Mouse (Mus musculus) adrenal gland, postnatal 14 days (tissue): ENCODE results near the gene Tcf15. TPM values are rescaled to one million over a fixed set of nuclear protein-coding genes. Genes with fewer than 3 reads are reported as not detected.

Experiments
- DNase-seq: peaks from one replicate; pipeline ENCODE4 v3.0.0; 2021; ENCODE audit warnings: mixed read lengths
- total RNA-seq: library from RNA; stranded (reverse); gene quantifications from 2 replicates; pipeline ENCODE4 v1.2.3, GENCODE M21; 2021

Tcf15 gene
- total RNA-seq, 1 experiment from 2014 or later = 22.0 TPM

DNA sequence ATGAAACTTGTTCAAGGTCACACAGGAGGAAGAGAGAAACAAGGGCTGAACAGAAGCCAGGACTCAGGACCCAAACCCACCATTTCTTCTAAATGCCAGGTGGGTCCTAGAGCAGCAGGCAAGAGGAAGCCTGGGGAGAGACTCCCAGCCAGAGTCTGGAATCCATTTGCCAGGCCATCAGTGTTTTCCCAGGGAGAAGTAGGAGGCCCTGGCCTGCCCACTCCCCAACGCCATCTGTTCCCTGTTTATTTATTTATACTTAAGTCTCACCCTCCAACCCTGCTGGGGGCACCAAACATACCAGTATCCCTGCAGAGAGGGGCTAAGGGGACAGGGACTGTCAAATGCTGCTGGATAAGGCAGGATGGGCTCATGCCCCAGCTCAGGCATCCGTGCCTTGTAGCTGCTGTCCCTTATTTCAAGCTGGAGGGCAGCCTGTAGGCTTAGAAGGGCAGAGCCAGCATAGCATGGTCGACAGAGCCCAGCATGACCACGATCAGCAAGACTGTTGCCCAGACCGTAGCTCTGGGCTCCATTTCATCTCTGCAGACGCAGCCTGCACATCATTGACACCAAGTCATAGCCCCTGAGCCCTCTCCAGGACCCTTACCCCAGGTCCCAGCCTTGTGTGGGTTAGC, 24.0 kb upstream of the Tcf15 start:
- DNase-seq = no peak

DNA sequence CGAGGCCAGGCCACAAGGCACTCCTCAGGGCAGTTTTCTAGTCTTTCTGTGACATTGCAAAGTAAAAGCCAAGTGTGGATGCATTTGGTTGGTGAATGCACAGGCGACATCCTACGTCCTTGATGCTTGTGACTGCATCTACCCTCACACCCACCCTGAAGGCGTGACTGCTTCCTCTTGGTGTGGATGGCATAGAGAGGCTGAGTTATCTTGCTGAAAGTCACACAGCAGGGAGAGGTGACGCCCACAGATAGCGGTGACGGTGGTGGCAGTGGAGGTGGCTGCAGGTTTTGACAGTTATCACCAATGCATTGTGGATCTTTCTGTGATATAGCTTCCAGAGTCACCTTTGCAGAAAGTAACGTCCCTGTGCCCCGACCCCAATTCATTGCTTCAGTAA, 20.5 kb upstream of the Tcf15 start:
- no peak for DNase-seq

DNA sequence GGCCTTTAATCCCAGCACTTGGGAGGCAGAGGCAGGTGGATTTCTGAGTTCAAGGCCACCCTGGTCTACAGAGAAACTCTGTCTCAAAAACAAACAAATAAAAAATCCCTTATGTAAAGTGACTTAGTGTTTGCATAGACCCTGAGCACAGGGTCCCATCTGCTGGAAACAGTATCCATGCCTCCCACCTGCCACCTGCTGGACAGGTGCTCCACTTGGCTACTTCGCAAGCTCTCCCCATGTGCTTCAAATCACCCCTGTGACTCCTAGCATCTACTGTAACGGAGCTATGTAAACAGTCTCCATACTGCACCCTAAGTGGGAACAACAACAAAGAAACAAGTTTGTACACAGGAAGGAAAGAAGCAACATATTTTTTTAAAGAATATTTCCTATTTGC, 14.8 kb upstream of the Tcf15 start:
- DNase-seq = no peak

DNA sequence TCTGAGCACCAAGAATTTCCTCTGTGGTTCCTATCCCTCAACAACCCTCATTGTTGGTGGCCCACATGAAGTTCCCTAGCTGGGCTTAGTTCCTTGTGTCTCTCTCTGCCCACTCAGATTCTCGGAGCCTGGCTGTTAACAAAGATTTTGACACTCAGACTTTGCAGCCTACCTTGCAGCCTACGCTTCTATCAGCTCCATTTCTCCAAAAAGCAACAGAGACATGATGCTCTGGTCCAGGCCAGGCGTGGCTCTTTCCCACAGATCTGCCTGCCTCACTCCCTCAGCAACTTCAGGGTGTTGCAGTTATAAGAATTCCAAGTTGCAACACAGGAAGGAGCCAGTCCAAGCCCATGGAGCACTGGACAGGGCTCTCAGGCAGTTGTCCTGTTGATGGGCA, 13.6 kb upstream of the Tcf15 start:
- no peak for DNase-seq

DNA sequence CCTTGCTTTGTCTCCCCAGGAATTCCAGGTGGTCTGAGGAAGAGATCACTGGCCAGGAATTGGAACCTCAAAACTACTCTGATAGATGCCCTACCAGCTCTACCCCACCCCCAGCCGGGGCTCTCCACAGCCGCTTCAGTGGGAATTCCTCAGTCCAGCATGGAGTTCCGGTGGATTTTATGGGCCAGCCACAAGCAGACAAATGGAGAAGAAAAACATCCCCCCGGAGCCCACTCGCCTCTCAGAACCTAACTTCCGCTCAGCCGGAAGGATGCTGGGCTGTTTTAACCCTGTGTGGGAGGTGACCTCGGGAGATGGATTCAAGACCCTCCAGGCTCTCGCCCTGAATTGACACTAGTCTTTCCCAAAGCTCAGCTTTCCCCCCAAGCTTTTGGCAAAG, 11.3 kb upstream of the Tcf15 start:
- no peak for DNase-seq

DNA sequence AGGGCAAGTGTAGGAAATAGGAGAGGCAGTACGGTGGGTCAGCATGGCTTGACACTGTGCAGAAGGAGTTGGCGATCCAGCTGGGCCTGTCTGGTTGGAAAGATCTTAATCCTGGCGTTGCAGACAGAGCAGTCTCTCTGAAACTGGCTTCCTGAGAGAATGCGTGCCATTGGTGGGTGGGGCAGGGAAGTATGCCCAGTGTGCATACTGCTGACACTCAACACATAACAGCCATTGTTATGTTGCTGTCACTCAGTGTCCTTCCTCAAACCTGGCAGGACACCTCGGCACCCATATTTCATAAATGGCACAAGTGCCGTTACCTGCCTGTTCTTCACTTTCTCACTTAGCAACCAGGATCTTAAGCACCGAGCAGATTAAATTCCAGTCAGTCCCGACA, 10.7 kb upstream of the Tcf15 start:
- no peak for DNase-seq

DNA sequence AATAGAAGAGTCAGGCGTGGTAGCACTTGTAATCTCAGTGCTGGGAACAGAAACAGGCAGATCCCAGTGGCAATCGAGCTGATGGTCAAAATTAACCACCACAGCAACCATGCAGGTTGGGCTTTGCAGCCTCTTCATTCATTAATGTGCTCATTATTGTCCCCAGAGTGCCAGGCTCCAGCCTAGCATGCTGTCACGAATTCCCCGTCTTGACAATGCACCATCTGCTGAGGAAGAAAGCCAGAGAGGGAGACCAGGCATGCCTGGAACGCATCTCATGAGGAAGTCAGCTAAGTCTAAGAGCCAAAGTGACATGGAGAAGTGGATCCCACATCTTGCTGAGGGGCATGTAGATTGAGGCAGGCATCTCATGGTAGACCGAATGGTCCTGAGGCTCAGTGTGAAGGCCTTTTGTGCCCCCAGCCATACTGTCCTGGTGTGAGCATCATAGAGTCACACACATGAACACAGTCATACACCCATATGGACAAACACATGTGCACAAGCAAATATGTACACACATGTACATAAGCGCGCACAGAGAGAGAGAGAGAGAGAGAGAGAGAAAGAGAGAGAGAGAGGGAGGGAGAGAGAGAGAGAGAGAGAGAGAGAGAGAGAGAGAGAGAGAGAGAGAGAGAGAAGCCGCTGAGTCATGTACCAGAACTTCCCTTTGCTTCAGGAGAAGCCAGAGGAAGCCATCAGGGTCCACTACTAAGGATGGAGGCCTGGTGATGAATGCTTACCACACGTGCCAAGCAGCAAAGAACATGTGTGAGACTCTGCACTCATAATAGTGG, 4.0 kb upstream of the Tcf15 start:
- no peak for DNase-seq

DNA sequence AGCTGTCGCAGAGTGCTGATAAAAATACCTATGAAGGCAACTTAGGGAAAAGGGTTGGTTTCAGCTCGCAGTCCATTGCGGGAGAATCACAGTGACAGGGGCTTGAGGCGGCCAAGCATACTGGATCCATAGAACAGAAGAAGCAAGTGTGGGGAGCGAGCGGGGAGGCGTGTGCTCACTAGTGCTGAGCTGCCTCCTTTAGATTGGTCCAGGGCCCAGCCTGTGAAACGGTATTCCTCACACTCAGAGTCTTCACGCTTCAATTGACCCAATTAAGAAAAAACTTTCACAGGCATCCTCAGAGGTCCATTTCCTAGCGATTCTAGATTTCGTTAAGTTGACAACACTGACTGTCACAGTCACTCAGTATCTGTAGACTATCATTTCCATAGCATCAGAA, 2.4 kb upstream of the Tcf15 start:
- no peak for DNase-seq

DNA sequence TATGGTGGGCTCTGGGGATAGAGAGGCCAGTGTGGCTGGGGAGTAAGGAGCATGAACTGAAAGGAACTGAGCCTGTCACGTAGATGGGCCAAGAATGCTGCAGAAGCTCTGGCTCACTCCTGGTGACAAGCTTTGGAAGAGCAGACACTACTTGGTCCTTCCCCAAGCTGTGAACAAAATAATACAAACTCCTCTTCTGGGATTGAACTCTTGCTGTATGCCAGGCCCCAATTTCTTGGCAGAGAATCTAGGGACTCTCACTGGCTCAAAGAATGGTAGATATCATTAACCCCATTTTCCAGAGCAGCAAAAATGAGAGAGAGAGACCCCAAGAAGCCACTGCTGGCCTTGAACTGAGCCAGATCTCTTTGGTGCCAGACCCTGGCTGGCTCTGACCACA, 1.9 kb upstream of the Tcf15 start:
- DNase-seq = no peak

DNA sequence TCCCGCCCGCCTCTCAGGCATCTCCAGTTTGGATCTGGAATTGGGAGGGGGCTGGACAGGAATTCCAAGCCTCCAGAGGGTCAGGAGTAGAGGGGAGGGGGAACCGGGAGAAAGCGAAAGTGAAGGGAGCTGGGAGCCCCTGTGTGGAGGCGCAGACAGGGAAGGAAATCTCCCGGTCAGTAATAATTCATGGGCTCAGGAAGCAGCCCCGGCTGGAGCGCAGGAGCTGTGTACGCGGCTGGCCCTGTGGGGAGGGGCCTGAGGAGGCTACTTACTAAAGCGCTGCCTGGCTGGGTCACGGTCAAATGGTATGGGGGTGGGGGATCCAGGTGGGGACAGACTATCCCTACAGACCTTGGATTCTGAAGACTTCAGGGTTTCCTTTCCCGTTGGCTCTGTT, 1.3 kb upstream of the Tcf15 start:
- DNase-seq = peak; percentile 74

DNA sequence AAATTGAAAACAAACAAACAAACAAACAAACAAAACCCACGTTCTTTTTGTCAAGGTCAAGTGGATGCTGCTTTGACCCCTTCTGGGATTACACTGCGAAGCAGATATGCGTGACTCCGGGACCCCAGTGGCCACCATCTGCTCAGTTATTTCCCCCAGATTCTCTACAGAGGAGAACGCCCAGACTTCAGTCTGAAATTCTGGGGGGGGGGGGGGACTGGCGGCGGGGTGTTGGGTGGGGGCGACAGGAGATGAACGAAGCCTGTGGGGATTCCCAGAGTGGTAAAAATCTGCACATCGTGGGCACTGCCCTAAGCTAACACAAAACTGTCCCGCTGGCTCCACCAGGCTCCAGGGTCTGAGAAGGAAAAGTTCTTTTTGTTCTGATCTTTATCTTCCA, 790 bp upstream of the Tcf15 start:
- no peak for DNase-seq

DNA sequence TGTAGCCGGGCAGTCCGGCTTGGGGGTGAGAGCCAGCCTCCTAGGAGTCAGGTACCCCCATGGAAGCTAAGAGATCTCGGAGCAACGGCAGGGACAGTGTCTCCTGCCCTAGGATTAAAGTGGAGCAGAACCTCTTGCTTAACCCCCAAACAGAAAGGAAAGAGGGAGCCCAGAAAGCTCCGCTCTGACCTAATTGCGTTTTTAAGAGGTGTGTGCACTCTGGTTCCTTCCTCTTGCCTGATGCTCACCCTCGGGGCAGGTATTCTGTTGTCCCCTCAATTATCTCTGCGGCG, 743 bp downstream of the Tcf15 start:
- DNase-seq = no peak

DNA sequence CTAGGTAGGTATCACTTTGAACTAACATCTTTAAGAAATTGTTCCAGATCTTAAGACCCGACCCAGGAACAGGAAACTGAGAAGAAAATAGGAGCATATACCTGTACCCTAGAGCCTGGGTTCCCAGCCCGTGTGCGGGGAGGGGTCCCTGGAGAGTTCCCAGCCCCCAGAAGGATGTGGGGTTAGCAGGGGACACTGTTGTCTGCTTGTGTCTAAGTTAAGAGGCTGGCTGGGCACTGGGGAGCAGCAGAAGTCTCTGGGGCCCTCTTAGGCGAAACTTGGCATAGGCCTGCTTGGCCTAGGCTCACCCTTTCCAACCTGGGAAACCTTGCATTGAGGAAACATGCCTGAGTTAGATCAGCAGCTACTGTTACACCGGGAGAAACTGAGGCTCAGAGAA, 1.1 kb downstream of the Tcf15 start:
- peak; percentile 30 for DNase-seq

DNA sequence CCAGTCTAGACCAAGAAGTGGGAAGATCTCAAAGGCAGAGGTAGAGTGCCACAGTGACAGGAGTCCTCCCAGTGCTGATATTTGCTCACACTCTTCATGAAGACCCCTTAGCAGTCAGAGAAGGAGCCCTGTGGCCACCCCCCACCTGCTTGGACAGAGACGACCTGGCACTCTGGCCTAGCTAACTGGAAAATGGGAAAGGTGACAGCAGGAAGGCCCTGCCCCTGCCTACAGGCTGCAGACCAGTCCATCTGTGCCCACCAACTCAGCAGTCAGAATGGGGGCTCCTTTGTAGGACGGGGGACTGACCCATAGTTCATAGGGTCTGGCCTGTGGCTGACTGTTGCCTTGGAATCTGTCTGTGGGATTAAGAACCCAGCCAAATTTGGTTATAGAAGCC, 2.4 kb downstream of the Tcf15 start:
- no peak for DNase-seq

DNA sequence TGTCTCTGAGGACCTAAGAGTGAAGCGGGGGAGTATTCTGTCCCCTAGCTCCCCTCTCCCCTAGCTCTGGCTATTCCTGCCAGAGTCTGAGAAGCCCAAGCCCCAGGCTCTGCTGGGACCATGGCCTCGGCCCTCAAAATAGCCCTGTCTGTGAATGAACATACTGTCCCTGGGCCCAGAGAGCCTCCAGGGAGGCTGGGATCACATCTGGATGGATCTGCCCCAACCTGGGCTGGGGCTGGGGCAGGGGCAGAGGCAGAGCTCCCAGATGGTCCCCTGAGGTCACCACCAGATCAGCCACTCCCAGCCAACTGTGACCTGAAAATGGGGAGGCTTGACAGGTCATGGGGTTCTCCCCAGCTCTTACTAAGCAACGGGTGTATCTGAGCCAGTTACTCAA, 3.7 kb downstream of the Tcf15 start:
- no peak for DNase-seq

DNA sequence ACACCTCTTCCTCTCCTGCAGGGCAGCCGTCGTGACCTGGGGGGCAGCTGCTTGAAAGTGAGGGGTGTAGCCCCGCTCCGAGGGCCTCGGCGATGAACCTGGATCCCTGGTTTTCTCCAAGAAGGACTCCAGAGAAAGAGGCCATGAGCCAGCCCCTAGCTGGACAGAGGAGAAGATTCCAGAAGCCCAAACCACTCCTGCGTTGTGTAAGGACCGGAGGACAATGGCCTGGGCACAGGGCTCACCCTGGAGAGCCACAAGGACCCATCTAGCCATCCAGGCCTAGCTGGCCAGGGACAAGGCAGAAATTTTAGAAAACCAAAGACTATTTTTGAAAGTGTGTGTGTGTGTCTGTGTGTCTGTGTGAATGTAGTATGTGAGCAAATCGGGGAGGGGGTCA, 5.3 kb downstream of the Tcf15 start:
- DNase-seq = no peak

DNA sequence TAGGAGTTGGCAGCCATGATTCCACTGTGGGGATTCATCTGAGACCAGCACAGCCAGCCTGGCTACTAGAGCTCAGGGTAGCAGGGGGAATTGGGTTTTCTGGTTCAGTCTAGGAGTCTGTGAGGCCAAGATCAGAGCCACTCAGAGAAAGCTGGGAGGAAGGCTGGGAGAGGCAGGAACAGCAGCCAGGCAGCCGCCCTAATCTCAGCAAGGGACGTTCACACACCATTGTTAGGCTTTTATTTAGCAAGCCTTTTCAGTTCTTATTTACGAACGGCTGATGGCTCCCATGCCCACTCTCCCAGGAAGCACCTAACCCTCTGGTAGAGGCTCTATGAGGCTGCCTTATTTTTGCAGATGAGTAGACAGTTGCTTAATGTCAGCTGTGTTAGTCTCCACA, 6.5 kb downstream of the Tcf15 start:
- no peak for DNase-seq

DNA sequence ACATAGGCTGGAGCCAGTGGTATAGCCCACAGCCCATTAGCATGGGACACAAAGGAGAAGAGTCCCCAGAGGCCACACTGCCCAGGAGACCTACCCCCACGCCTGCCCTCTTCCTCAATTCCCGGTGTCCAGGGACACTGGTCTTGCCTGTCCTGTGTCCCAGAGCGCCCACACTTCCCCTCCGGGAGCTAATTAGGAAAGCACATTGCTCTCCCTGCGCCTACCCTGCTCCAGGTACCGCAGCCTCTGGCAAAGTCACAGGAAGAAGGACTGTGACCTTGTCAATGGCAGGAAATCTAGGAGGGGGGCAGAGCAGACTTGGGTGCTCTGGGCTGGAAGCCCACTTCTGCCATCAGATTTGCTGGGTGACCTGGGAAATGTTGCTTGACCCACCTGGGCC, 7.0 kb downstream of the Tcf15 start:
- peak; percentile 46 for DNase-seq

DNA sequence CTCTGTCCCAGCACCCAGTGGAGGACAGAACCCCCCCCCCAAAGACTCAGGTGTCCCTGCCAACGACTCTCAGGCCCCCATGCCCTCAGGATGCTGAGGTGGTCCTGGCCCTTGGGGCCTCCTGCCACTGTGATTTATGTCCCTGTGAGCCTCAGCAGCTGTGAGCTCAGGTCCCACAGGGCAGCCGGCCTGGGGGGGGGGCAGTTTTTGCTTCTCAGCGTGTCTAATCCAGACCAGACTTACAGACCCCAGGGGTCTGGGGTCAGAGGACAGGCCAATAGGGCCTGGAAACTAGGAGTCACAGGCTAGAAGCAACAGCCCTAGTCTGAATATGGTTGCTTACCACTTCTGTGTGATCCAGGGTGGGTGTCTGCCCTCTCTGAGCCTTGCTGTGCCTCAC, 10.0 kb downstream of the Tcf15 start:
- DNase-seq = no peak

DNA sequence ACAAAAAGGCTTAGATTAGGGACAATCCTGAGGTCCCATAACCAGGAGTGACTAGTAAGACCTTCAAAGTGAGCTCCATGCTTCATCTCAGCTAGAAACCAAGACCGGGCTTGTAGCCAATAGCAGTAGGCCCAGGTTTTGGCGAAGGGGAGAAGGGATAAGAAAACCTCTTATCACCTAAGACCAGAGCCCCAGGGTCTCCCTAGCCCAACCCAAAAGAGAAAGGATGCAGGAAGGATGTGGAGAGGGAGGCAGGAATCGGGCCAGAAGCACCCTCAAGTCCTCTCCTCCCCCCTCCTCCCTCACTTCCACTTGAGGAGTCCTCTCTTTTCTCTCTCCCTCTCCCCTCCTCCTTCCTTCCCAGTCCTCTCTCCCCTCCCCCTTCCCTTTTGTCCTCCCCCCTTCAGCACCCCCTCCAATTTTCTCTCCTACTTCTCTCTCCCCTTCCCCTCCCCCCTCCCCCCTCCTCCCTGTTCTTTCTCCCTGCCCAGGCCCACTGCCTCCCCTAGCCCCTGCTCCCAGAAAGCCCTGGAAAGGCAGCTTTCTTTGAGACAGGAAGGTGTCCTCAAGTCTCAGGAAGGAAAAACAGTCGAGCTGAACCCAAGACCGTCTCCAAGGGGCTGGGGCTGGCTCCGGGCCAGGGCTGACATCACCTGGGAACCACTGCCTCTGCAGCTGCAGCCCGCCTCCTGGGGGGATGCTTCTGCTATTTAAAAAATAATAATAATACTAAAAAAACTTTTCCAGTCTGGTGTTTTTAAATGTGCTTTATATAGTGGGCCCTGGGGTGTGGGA, 12.2 kb downstream of the Tcf15 start:
- DNase-seq = peak; percentile 65

DNA sequence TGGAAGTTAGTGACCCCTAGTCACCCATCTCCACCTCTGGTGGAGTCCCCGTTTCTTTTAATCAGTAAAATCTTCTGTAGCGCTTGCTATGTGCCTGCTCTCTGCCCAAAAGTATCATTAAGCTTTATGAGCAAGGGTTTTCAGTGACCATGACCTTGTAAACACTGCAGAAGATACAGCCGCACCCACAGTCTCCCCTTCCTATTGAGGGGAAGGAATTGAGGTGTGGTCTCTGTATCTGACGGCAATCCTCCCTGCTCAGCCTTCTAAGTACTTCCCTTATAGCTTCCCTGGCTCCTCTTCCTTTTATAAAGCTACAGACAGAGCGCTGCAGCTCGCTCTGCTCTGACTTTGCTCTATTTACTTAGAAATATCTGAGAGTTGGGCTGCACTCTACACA, 13.1 kb downstream of the Tcf15 start:
- no peak for DNase-seq

DNA sequence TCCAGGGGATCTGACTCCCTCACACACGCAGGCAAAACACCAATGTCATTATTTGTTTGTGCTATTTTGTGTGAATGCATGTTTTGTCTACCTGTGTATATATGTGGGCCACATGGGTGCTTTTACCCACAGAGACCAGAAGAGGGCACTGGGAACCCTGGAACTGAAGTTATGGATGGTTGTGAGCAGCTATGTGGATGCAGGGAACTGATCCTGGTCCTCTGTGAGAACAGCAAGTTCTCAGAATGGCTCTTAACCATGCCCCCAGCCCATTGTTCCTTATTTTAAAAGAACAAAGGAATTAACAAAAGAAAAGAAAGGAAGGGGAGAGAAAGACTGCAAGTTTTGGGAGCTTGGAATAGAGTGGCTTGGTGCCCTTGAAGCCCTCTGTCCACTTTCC, 16.1 kb downstream of the Tcf15 start:
- DNase-seq = no peak

DNA sequence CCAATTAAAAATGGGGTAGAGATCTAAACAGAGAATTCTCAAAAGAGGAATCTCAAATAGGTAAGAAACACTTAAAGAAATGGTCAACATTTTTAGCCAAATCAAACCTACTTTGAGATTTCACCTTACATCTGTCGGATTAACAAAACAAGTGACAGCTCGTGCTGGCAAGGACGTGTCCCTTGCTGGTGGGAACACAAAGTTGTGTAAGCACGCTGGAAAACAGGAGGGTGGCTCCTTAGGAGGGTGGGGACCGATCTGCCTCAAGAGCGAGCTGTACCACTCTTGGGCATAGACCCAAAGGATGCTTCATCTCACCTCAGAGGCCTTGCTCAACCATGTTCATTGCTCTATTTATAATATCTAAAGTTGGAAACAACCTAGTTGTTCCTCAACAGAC, 22.9 kb downstream of the Tcf15 start:
- no peak for DNase-seq

DNA sequence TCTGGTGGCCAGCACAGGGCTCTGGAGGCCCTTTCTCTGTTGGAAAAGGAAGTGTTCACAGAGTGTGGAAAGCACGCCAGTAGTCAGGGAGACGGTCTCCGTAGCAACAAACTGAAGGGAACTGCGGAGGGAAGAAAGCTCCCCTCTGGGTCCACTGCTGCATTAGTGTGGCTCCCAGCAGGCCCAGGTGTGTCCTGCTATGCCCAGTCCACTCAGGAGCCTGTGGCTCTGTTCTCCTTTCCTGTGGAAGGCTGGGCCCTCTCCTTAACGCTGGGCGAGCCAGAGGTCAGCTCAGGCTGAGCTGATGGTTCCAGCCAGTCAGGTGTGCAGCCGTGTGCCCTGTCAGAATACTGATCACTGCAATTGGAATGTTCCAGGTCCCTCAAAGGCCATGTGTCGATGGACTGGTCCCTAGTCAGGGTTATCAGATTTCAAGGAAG, 24.5 kb downstream of the Tcf15 start:
- DNase-seq = peak; percentile 58
